In genomic region chr3:51510903-51511302, GRCm38 (mm10) we compare ENCODE assay signal across 8 mouse cellular contexts. TPM values are rescaled to one million over a fixed set of nuclear protein-coding genes. Genes with fewer than 3 reads are reported as not detected.
DNase-seq lines count a peak whose midpoint lies in the region; ATAC-seq lines count a peak whose summit lies in the region.

No protein-coding gene starts in this region.

- no peak overlapping the region for H3K4me3 ChIP-seq in forebrain, embryonic 16.5 days (replicated peaks; ENCODE audit: low read length)

- H3K9ac ChIP-seq in forebrain, embryonic 16.5 days (replicated peaks; ENCODE audit: low read depth, low read length), result no peak overlapping the region

- DNase-seq in MN1 (ENCODE audit: low spot score), result peak; percentile 80
- peak; percentile 82 for DNase-seq in cerebellum, adult 11 months
- DNase-seq in heart, postnatal 4 days, result peak; percentile 83
- DNase-seq in layer of hippocampus, adult 9-10 months (ENCODE audit: low spot score), result peak; percentile 83
- peak; percentile 88 for DNase-seq in lung, postnatal 10 days
- DNase-seq in right cerebral cortex, adult 2 months (ENCODE audit: low spot score in 2 of 2), result peak; percentile 87 to 88
- DNase-seq in urinary bladder, postnatal 25 days (ENCODE audit: low spot score), result peak; percentile 86

- no peaks in the 10 kb centered on the region for H3K9me3 ChIP-seq in forebrain, embryonic 16.5 days (ENCODE audit: control insufficient read depth, low read length)

- H3K4me2 ChIP-seq in forebrain, embryonic 16.5 days (ENCODE audit: low read length), result no peak overlapping the region

- no peak overlapping the region for H3K27ac ChIP-seq in forebrain, embryonic 16.5 days (ENCODE audit: low read length)

- no peaks in the 10 kb centered on the region for H3K4me1 ChIP-seq in forebrain, embryonic 16.5 days (replicated peaks; ENCODE audit: control insufficient read depth, insufficient read depth, low read length)

- WGBS in forebrain, embryonic 16.5 days, result 28% methylated on average over 8 of the region's 8 CpGs

- H3K27me3 ChIP-seq in forebrain, embryonic 16.5 days (replicated peaks; ENCODE audit: control insufficient read depth, insufficient read depth, low read length), result no peaks in the 10 kb centered on the region

- H3K36me3 ChIP-seq in forebrain, embryonic 16.5 days (ENCODE audit: control insufficient read depth, insufficient read depth), result no peaks in the 10 kb centered on the region

- ATAC-seq in forebrain, embryonic 16.5 days, result peak; percentile 50; the same call in 1 of the 2 replicates

RNA-seq across cellular contexts. Expression of gene Rab33b, which starts 27.2 kb away (rescaled TPM):
- polyA plus RNA-seq in forebrain, embryonic 16.5 days (2015; fragmentation: Nextera tagmentation; extraction: Ambion mirVana), result 31.2 and 33.7 TPM in 2 replicates
- 10 to 100 TPM; 13.6 to 14.3 TPM for total RNA-seq in heart, postnatal 4 days (2021)

RNA-seq across cellular contexts. Expression of gene Setd7, which starts 49.8 kb away (rescaled TPM):
- polyA plus RNA-seq in forebrain, embryonic 16.5 days (2015; fragmentation: Nextera tagmentation; extraction: Ambion mirVana), result 4.2 and 4.5 TPM in 2 replicates
- total RNA-seq in heart, postnatal 4 days (2021), result 10 to 100 TPM; 54.0 to 58.7 TPM
